Mouse (Mus musculus) ES-E14 (cell line): ENCODE measurements at regions not wholly inside any gene's neighbourhood (a gene's known extent, or its start where the extent isn't known, plus 50 kb on each side); places are given as distances from the start of the nearest gene placed in this dataset.

Experiments
- CHD2 ChIP-seq: IDR thresholded peaks from 2 replicates; pipeline ENCODE4 v1.6.1; 2014; ENCODE audit warnings: mild to moderate bottlenecking, low read depth, low read length, inconsistent platforms
- HCFC1 ChIP-seq: IDR thresholded peaks from 2 replicates; pipeline ENCODE4 v1.6.1; 2012; ENCODE audit warnings: low read length, inconsistent platforms, borderline replicate concordance; ENCODE audit not compliant: insufficient read depth
- ZNF384 ChIP-seq: IDR thresholded peaks from 2 replicates; pipeline ENCODE4 v1.6.1; 2012; ENCODE audit warnings: low read depth, low read length, inconsistent platforms

DNA sequence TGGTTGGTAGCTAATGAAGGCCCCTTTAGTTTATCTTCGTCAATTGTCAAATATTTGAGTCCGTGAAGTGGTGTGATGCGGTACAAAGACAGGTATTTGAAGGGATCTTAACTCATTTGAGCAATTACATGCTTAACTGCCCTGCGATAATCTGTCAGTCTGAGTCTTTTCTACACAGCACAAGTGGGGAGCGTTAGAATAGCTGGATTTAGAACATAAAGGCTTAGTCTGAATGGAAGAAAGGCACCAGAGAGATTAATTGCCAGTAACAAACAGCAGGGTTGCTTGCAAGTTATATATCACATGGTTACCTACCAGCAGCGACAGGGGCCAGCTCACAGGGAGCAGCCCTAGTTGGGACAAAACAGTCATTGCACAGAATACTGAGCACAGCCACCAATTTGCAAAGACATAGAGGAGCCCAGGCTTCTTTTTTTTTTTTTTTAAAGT, 416.3 kb downstream of the Nr2f2 start:
- TF ChIP-seq HCFC1 (no peak), CHD2 (no peak), ZNF384 (no peak)
